Mouse (Mus musculus) CH12.LX (cell line): ENCODE results near the gene Map3k13.

Source experiments
- CHD2 ChIP-seq: IDR thresholded peaks from 2 replicates; pipeline ENCODE4 v1.6.1; 2011; ENCODE audit warnings: low read length, improper control_type of control experiment
- CTCF ChIP-seq, 2 experiments: IDR thresholded peaks in 1 of 2; conservative IDR thresholded peaks in 1 of 2; 2 replicates each; pipeline ENCODE4 v1.5.1; 2011 to 2012; ENCODE audit warnings: low read depth in 2 of 2, low read length in 2 of 2, improper control_type of control experiment in 1 of 2, inconsistent platforms in 1 of 2, mild to moderate bottlenecking in 1 of 2, moderate library complexity in 1 of 2
- EP300 ChIP-seq: IDR thresholded peaks from 2 replicates; pipeline ENCODE4 v1.6.1; 2011; ENCODE audit warnings: low read length, improper control_type of control experiment
- GABPA ChIP-seq: IDR thresholded peaks from 2 replicates; pipeline ENCODE4 v1.6.1; 2012; ENCODE audit warnings: low read depth, low read length, improper control_type of control experiment, inconsistent platforms; ENCODE audit not compliant: insufficient replicate concordance
- MAFK ChIP-seq: IDR thresholded peaks from 2 replicates; pipeline ENCODE4 v1.6.1; 2011; ENCODE audit warnings: low read length, improper control_type of control experiment; ENCODE audit not compliant: insufficient replicate concordance
- MAZ ChIP-seq: IDR thresholded peaks from 2 replicates; pipeline ENCODE4 v1.6.1; 2012; ENCODE audit warnings: low read depth, mild to moderate bottlenecking, inconsistent platforms, low read length, improper control_type of control experiment, moderate library complexity
- MYC ChIP-seq: IDR thresholded peaks from 2 replicates; pipeline ENCODE4 v1.6.1; 2011; ENCODE audit warnings: low read depth, mild to moderate bottlenecking, improper control_type of control experiment, low read length
- PAX5 ChIP-seq: IDR thresholded peaks from 2 replicates; pipeline ENCODE4 v1.6.1; 2012; ENCODE audit warnings: low read length, inconsistent platforms, mixed read lengths
- POLR2A ChIP-seq: IDR thresholded peaks from 2 replicates; pipeline ENCODE4 v1.6.1; 2011; ENCODE audit warnings: low read depth, mild to moderate bottlenecking, improper control_type of control experiment, low read length
- POLR2AphosphoS2 ChIP-seq: IDR thresholded peaks from 2 replicates; pipeline ENCODE4 v1.6.1; 2011; ENCODE audit warnings: low read depth, low read length, improper control_type of control experiment
- ZMIZ1 ChIP-seq: IDR thresholded peaks from 2 replicates; pipeline ENCODE4 v1.6.1; 2012; ENCODE audit warnings: low read depth, mild to moderate bottlenecking, inconsistent platforms, low read length, improper control_type of control experiment

GRCm38 (mm10) chr16:21887601-21888000 is 93.5 kb downstream of the Map3k13 start:
- TF ChIP-seq GABPA (no peak), ZMIZ1 (no peak), MAFK (no peak), POLR2A (no peak), EP300 (no peak), CTCF (conservative IDR thresholded peaks at IDR 0.05 in 1 of 2, IDR thresholded peaks at IDR 0.05 in 1 of 2; ENCODE audit: low read depth in 2 of 2, low read length in 2 of 2) (no peak), CHD2 (no peak), MYC (no peak), POLR2AphosphoS2 (no peak), PAX5 (no peak), MAZ (no peak)
